Mouse (Mus musculus) MEL (cell line): ENCODE measurements at regions not wholly inside any gene's neighbourhood (a gene's known extent, or its start where the extent isn't known, plus 50 kb on each side); places are given as distances from the start of the nearest gene placed in this dataset.

Source experiments
- DNase-seq: peaks from one replicate; pipeline ENCODE4 v3.0.0; 2011; ENCODE audit warnings: low read depth, low spot score
- H3K27ac ChIP-seq: 2 replicates; pipeline ENCODE4 v1.5.1; 2012; ENCODE audit warnings: low read depth, mild to moderate bottlenecking, control low read depth, low read length, moderate library complexity; ENCODE audit not compliant: control insufficient read depth
- H3K27me3 ChIP-seq, 2 experiments: fragments of 150-350 bp in 1 of 2; sonication (generic) in 1 of 2; 2 replicates each; pipeline ENCODE4 v1.6.1; 2012; ENCODE audit warnings: low read length in 2 of 2, mild to moderate bottlenecking in 2 of 2, improper control_type of control experiment in 1 of 2, moderate library complexity in 1 of 2; ENCODE audit not compliant: insufficient read depth in 2 of 2, control insufficient read depth in 1 of 2
- H3K36me3 ChIP-seq, 2 experiments: 2 replicates each; pipeline ENCODE4 v1.6.1; 2012 to 2014; ENCODE audit warnings: low read length in 2 of 2, improper control_type of control experiment in 1 of 2, inconsistent platforms in 1 of 2, mild to moderate bottlenecking in 1 of 2; ENCODE audit not compliant: insufficient read depth in 2 of 2, control insufficient read depth in 1 of 2
- H3K4me1 ChIP-seq, 2 experiments: fragments of 150-350 bp in 1 of 2; sonication (generic) in 1 of 2; 2 replicates each; pipeline ENCODE4 v1.6.1; 2012; ENCODE audit warnings: low read length in 2 of 2, improper control_type of control experiment in 1 of 2, mild to moderate bottlenecking in 1 of 2; ENCODE audit not compliant: insufficient read depth in 2 of 2, control insufficient read depth in 1 of 2
- H3K4me3 ChIP-seq, 2 experiments: fragments of 150-350 bp in 1 of 2; sonication (generic) in 1 of 2; 2 replicates each; pipeline ENCODE4 v1.5.1; 2012; ENCODE audit warnings: low read depth in 2 of 2, low read length in 2 of 2, mild to moderate bottlenecking in 2 of 2, moderate library complexity in 2 of 2, control low read depth in 1 of 2, improper control_type of control experiment in 1 of 2; ENCODE audit not compliant: control insufficient read depth in 1 of 2, insufficient read depth in 1 of 2
- H3K79me2 ChIP-seq: 2 replicates; pipeline ENCODE4 v1.6.1; 2012; ENCODE audit warnings: mild to moderate bottlenecking, low read length, moderate library complexity; ENCODE audit not compliant: control insufficient read depth, poor library complexity, insufficient read depth
- H3K9ac ChIP-seq: 2 replicates; pipeline ENCODE4 v1.6.1; 2012; ENCODE audit warnings: low read depth, mild to moderate bottlenecking, control low read depth, low read length, moderate library complexity; ENCODE audit not compliant: control insufficient read depth, poor library complexity, severe bottlenecking
- H3K9me3 ChIP-seq: fragments of 150-350 bp; sonication (generic); replicated peaks from 2 replicates; pipeline ENCODE4 v1.6.1; 2012; ENCODE audit warnings: mild to moderate bottlenecking, low read length, improper control_type of control experiment, moderate library complexity; ENCODE audit not compliant: insufficient read depth
- CHD1 ChIP-seq: IDR thresholded peaks from 2 replicates; pipeline ENCODE4 v1.6.1; 2012; ENCODE audit warnings: low read depth, mild to moderate bottlenecking, inconsistent platforms, low read length, improper control_type of control experiment
- CHD2 ChIP-seq: IDR thresholded peaks from 2 replicates; pipeline ENCODE4 v1.6.1; 2011; ENCODE audit warnings: low read length, improper control_type of control experiment
- E2F4 ChIP-seq: IDR thresholded peaks from 2 replicates; pipeline ENCODE4 v1.6.1; 2011; ENCODE audit warnings: low read depth, low read length, improper control_type of control experiment, borderline replicate concordance
- ELF1 ChIP-seq: IDR thresholded peaks from 2 replicates; pipeline ENCODE4 v1.6.1; 2014; ENCODE audit warnings: low read depth, mild to moderate bottlenecking, inconsistent platforms, low read length, improper control_type of control experiment, moderate library complexity
- ETS1 ChIP-seq: IDR thresholded peaks from 2 replicates; pipeline ENCODE4 v1.6.1; 2012; ENCODE audit warnings: low read depth, mild to moderate bottlenecking, inconsistent platforms, low read length, improper control_type of control experiment, moderate library complexity
- HCFC1 ChIP-seq: IDR thresholded peaks from 2 replicates; pipeline ENCODE4 v1.6.1; 2012; ENCODE audit warnings: low read depth, mild to moderate bottlenecking, inconsistent platforms, low read length, improper control_type of control experiment, moderate library complexity
- JUND ChIP-seq: IDR thresholded peaks from 2 replicates; pipeline ENCODE4 v1.6.1; 2011; ENCODE audit warnings: low read depth, mild to moderate bottlenecking, improper control_type of control experiment, low read length
- MAX ChIP-seq: IDR thresholded peaks from 2 replicates; pipeline ENCODE4 v1.6.1; 2011; ENCODE audit warnings: low read length, improper control_type of control experiment
- MXI1 ChIP-seq: IDR thresholded peaks from 2 replicates; pipeline ENCODE4 v1.6.1; 2011; ENCODE audit warnings: mild to moderate bottlenecking, low read depth, low read length, improper control_type of control experiment
- NRF1 ChIP-seq: IDR thresholded peaks from 2 replicates; pipeline ENCODE4 v1.6.1; 2014; ENCODE audit warnings: low read depth, mild to moderate bottlenecking, inconsistent platforms, low read length, improper control_type of control experiment, moderate library complexity; ENCODE audit not compliant: poor library complexity, insufficient read depth, severe bottlenecking
- POLR2AphosphoS2 ChIP-seq: IDR thresholded peaks from 2 replicates; pipeline ENCODE4 v1.6.1; 2011; ENCODE audit warnings: low read length, improper control_type of control experiment
- SIN3A ChIP-seq: IDR thresholded peaks from 2 replicates; pipeline ENCODE4 v1.6.1; 2012; ENCODE audit warnings: low read length, improper control_type of control experiment, inconsistent platforms
- SMC3 ChIP-seq: IDR thresholded peaks from 2 replicates; pipeline ENCODE4 v1.6.1; 2011; ENCODE audit warnings: low read depth, low read length, improper control_type of control experiment
- TBP ChIP-seq: IDR thresholded peaks from 2 replicates; pipeline ENCODE4 v1.8.0; 2011; ENCODE audit warnings: low read depth, low read length, improper control_type of control experiment
- USF1 ChIP-seq: IDR thresholded peaks from 2 replicates; pipeline ENCODE4 v1.6.1; 2014; ENCODE audit warnings: low read depth, mild to moderate bottlenecking, inconsistent platforms, low read length, improper control_type of control experiment, moderate library complexity
- ZMIZ1 ChIP-seq: IDR thresholded peaks from 2 replicates; pipeline ENCODE4 v1.6.1; 2012; ENCODE audit warnings: low read depth, mild to moderate bottlenecking, inconsistent platforms, low read length, improper control_type of control experiment, moderate library complexity

DNA sequence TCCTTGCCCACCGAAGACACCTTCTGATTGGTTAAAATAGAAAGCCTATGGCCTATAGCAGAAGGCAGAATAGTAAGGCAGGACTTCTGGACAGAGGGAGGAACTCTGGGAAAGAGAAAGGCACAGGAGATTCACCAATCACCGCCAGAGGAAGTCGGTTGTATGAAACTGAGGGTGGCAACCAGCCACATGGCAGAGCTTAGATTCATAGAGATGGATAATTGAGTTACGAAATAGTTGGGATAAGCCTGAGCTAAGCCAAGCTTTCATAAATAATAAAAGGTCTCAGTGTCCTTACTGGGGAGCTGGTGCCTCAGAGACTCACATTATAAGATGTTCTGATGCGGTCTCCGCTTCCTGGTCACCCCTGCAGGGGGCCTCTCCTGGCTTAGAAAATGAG lies 98.7 kb upstream of the Stt3b start:
- H3K36me3 ChIP-seq: no peaks in the 10 kb centered on the region
- TF ChIP-seq MAX (no peak), TBP (no peak)
- H3K27ac ChIP-seq: no peak overlapping the region
- no peaks in the 10 kb centered on the region for H3K79me2 ChIP-seq
- no peak overlapping the region for H3K9ac ChIP-seq
- H3K27me3 ChIP-seq: no peaks in the 10 kb centered on the region
- no peak overlapping the region for H3K4me3 ChIP-seq
- DNase-seq: no peak
- no peaks in the 10 kb centered on the region for H3K4me1 ChIP-seq
- H3K9me3 ChIP-seq: no peaks in the 10 kb centered on the region

GRCm38 (mm10) chr9:115414190-115414589 lies 104.0 kb upstream of the Stt3b start:
- Histone ChIP-seq H3K79me2 (no peaks in the 10 kb centered on the region), H3K36me3 (no peaks in the 10 kb centered on the region), H3K4me3 (no peak overlapping the region), H3K27me3 (no peaks in the 10 kb centered on the region), H3K9me3 (no peaks in the 10 kb centered on the region), H3K4me1 (no peaks in the 10 kb centered on the region), H3K9ac (no peak overlapping the region), H3K27ac (no peak overlapping the region)
- no peak for TF ChIP-seq HCFC1
- no peak for TF ChIP-seq TBP
- TF ChIP-seq E2F4: no peak
- DNase-seq: no peak

DNA sequence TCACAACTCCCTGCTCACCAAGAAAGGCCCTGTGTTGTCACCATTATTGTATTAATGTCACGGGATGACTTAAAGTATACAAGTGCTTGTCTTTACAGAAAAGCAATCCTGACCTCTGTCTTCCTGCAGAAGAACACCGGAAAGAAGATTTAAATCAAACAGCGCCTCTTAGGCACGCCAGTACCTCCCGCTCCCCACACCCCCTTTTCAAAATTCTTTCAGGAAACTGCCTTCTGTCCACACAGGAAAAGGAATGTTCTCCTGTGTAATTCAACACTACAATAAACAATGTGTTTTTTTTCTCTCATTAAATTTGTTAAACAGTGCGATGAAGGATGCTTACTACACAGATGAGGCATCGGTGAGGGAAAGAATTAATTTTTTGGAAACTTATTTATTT lies 112.6 kb upstream of the Stt3b start:
- Histone ChIP-seq H3K9ac (no peak overlapping the region), H3K9me3 (no peaks in the 10 kb centered on the region), H3K36me3 (no peaks in the 10 kb centered on the region), H3K4me3 (no peak overlapping the region), H3K4me1 (no peaks in the 10 kb centered on the region), H3K27me3 (no peaks in the 10 kb centered on the region)
- DNase-seq: no peak
- TF ChIP-seq SIN3A (no peak), USF1 (no peak), POLR2AphosphoS2 (no peak), E2F4 (no peak), CHD2 (no peak), ELF1 (no peak), JUND (no peak), CHD1 (no peak), ZMIZ1 (no peak), MXI1 (no peak), SMC3 (no peak), ETS1 (no peak), NRF1 (no peak)
- TF ChIP-seq, all 39 proteins: peak for 0
- H3K27ac ChIP-seq: no peak overlapping the region
- no peaks in the 10 kb centered on the region for H3K79me2 ChIP-seq
